Mouse (Mus musculus) embryo, embryonic 11.5 days (tissue): Measurements from ENCODE around the gene Muc5ac.
A peak's percentile ranks its signal among the peaks of the same experiment; 100 is the strongest.
"Not testable (repeated sequence)": the region's sequence is repeated elsewhere in the genome, so short reads cannot be mapped to it uniquely, and the experiment has no call there.

Experiments
- DNase-seq: peaks from one replicate; pipeline ENCODE4 v3.0.0-alpha.2; 2012; ENCODE audit warnings: low read depth, low spot score

Muc5ac gene

DNA sequence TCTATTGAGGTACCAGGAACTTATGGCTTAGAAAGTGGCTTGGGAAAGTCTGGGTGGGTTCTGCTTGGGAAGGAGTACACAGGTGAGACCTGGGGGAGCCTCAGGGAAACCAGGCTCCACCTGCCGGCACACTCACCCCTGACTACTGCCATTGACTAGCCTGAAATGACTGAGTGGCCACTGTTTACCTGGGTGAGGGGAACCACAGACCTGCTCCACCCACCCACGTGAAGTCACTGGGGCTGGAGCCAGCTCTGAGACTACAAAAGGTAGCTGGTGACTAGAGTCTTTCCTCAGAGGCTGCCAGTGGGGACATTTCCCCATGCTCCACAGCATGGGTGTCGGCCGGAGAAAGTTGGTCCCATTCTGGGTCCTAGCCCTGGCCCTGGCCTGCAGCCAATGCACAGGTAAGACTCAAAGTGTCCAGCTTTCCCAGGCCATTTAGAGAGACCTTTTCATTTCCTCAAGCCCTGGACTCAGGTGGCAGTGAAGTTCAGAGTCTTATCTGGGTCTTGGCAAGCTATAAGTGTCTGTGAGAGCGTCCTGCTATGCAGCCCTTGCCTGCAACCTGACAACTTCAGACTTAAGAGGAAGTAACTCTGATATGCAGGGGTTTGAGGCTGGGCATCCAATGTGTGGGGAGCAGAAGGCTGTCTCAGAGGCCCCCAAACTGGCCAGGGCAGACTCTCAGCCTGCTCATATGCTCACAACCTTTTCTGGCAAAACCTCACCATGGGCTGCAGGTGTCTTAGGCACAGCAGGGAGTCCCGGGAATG is at the start of gene Muc5ac:
Gene Muc5ac, plus strand, starts transcription at position 296 of the 776 bp plus-strand sequence.
- DNase-seq = no peak

DNA sequence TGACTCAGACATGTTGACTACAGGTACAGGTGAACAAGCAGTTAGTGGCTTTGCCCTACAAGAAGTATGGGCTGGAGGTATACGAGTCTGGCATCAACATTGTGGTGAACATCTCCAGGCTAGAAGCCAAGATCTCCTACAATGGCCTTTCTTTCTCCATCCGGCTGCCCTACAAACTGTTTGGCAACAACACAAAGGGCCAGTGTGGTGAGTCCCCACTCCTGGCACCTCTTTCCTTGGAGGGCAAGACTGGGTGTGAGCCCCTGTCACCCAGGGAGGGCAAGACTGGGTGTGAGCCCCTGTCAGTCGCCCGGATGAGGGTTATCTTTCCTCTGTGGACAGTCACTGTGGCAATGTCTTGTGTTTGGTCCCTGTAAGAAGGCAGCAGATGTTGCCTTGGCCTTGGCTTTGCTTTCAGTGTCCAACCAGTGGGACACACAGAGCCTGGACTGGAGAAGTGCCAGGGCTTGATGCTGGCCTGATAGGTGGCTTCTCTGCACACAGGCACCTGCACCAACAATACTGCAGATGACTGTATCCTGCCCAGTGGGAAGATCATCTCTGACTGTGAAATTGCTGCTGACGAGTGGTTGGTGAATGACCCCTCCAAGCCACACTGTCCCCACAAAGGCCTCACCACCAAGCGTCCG is 41.2 kb upstream of the Muc5ac start:
- DNase-seq = no peak

DNA sequence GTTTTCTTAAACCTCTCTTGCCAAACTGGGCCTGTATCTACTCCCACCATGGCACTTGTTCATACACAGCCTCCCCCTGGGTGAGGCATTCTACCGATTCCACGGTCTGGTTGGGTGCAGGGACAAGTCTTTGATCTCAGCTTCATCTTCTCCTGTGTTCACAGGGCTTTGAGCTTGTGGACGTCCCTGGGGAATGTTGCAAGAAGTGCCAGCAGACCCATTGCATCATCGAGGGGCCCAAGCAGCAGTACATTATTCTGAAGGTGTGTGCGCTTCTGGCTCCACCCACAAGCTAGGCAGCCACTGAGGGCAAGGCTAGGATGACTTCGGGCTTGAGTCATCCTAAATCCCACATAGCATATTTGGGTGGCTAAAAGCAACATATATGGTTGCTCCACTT is 36.3 kb upstream of the Muc5ac start:
- no peak for DNase-seq

DNA sequence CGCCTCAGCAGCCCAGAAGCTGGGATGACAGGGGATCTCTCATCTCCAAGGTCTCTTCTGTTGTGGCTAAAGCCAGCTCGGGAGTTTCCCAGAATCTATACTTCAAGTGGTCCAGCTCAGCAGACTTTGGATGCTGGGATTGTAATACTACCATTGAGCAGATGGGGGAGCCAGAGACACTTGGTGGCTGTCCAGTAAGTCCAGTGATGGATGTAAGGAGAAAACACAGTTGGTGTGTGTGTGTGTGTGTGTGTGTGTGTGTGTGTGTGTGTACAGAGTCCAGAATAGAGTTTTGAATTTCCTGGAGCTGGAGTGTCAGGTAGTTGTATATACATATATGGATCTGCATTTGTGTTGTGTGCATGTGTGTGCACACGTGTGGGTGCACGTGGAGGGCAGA is 32.9 kb upstream of the Muc5ac start:
- DNase-seq = peak; percentile 54

DNA sequence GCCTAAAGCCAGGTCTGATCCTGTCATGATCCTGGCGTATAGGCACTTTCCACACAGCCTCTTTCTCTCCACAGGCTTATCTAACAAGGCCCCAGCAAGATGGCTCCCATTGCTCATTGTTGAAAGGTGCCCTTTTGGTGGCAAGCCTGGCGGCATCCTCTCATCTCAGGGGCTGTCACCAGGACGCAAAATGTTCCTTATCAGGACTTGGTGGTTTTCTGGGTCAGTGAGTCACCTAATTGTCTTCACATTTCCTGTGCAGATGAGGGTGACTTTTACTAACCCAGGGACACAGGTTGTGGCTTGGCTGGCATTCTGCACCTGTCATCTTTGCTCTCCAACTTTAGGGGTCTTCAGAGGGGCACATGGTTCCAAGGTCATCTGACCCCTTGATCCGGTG is 30.5 kb upstream of the Muc5ac start:
- DNase-seq = no peak

DNA sequence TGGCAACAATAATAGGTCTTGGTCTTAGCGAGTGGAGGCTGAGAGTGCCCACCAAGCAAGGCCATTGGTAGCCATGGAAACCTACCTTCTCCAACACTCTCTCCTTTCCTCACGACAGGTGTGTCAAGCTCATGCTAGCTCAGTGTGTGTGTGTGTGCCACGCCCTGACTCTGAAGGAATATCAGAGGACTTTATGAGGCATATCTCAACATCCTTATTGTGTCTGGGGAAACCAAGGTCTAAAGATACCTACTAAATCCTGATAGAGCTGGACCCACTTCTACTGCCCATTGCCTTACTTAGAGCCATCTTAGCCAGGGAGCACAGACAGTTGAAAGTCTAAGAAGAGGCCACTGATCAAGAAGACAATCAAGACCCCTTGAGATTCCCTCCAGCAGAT is 18.3 kb upstream of the Muc5ac start:
- DNase-seq = no peak

DNA sequence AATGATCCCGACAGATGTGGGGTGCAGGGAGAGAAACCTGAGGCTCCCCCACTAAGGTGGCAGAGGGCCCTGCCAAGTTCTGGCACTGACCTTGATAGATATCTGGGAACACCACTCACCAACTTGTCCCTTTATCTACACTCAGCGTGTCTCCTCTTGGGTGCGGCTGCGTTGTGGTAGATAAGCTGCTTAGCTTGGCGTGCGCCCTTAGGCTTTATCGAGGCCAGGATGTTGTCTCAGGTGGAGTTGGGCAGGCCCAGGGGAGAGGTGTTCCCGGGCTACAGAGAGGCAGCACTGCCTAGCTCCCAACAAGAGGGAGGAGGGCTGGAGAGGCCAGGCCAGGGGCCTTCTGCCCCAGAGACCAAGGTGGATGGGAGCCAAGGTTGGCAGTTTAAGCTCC is 17.8 kb upstream of the Muc5ac start:
- DNase-seq = no peak

DNA sequence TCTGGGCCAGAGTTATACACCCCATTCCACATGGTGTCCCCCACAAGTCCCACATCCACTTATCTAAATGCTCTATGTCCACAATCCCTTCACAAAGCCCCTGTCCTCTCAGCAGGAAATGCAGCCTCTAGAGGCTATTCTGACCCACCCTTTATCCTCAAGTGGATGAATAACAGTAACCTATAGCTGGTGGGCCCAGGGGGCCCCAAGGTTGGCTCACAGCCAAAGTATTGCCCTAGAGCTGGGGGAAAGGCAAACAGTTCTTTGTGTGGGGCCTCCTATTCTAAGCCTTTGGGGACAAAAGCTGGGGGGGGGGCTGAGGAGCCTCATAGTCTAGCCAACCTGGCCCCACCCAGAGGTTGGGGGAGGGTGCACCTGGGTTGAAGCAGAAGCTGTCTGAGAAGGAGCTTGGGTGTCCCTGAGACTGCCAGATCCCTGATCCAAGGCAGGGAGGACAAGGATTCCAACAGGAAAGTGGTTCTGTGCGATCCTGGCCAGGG is 16.7 kb upstream of the Muc5ac start:
- no peak for DNase-seq

DNA sequence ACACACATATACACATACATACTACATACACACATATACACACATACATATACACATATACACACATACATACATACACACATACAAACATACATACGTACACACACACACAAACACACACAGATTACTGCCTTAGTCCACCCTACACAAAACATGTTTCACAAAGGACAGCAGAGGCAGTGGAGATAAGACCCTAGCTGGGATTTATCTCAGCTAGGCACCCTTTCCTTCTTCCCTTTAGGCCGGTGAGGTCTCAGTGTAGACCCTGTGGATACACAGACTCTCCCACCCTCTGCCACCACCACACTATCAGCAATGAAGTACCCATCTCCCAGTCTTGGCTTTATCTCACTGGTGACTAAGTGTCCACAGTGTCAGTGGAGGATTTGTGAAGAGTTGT is 13.9 kb upstream of the Muc5ac start:
- no peak for DNase-seq

DNA sequence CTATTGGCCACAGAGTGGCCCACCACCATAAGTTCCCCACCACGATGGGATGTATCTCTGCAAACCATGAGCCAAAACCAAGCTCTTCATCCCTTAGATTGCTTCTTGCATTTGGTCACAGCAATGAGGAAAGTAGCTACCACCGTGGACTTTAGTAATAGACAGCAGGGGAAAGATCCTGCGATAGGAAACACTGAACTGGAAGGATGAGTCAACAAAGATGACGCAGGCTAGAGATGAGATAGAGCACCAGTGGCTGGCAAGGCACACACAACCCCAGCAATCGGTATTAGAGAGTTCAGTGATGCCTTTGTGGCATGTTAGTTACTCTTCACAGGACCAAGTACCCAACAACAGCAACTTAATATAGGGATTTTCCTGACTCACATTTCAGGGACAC is 12.6 kb upstream of the Muc5ac start:
- no peak for DNase-seq

DNA sequence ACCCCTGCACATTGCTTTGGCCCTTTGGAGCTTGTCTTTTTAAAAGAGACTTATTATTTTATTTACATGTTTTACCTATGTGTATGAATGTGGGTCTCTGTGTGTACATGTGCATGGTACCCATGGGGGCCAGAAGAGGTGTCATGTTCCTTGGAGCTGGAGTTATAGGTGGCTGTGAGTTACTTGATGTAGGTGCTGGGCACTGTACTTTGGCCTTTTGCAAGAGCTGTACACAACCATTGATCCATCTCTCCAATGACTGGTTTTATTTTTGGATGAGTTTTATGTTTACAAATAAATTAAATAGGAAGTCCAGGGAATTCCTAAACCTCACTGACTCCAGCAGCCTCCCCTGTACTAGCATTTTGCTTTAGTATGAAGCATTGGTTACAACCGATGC is 5.5 kb downstream of the Muc5ac start:
- no peak for DNase-seq

DNA sequence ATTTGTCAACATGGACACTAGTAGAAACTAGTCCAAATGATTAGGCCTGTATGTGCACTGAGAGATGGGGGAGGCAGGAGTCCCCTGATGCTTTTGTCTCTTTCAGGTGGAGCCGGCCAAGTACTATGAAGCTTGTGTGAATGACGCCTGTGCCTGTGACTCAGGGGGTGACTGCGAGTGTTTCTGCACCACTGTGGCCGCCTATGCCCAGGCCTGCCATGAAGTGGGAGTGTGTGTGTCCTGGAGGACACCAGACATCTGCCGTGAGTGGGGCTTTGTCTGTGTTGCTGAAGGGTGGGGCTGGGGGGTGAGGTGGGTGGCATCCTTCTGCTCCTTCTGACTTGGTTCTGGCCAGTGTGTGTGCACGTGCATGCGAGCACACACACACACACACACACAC is 14.4 kb downstream of the Muc5ac start:
- no peak for DNase-seq

DNA sequence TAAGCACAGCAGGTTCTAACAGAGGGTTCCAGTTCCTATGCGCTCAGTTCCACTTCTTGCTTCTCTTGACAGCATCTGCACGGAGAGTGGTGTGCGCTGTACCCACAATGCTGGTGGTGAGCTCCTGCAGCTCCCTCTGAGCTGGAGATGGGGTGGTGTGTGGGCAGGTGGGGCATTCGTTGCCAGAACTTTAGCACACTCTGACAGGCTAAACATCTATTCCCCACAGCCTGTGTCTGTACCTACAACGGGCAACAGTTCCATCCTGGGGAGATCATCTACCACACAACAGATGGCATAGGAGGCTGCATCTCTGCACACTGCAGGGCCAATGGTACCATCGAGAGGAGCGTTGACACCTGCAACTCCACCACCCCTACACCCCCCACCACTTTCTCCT is 16.6 kb downstream of the Muc5ac start:
- no peak for DNase-seq

DNA sequence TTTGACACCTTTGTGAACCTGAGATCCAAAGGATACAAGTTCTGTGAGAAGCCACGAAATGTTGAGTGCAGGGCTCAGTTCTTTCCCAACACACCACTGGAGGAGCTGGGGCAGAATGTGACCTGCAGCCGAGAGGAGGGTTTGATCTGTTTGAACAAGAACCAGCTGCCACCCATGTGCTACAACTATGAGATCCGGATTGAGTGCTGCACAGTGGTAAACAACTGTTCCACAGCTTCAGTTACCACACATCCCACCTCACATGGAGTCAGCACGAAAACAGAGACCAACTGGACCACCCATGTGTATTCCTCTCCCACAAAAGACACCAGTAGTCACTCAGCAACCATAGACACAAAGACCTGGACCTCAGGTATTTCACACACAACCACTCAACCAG is 19.1 kb downstream of the Muc5ac start:
- not testable (repeated sequence) for DNase-seq

DNA sequence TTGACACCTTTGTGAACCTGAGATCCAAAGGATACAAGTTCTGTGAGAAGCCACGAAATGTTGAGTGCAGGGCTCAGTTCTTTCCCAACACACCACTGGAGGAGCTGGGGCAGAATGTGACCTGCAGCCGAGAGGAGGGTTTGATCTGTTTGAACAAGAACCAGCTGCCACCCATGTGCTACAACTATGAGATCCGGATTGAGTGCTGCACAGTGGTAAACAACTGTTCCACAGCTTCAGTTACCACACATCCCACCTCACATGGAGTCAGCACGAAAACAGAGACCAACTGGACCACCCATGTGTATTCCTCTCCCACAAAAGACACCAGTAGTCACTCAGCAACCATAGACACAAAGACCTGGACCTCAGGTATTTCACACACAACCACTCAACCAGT is 21.2 kb downstream of the Muc5ac start:
- not testable (repeated sequence) for DNase-seq

DNA sequence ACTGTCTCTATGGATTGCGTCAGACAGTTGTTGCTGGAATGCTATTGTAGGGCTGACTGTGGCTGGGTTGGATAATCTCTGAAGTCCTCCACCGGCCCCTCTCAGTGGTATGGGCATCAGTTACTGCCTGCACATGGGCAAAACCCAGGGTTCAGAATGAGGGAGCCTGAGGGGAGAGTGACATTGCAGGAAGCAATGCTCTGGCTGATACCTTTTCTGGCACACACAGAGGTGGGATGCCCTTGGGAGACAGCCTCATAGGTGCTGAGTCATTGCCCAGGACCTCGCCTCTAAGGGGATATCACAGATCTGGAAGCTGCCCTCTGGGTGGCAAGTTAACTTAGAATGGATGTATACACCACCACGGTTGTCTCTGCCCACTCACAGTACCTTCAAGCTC is 24.5 kb downstream of the Muc5ac start:
- no peak for DNase-seq

DNA sequence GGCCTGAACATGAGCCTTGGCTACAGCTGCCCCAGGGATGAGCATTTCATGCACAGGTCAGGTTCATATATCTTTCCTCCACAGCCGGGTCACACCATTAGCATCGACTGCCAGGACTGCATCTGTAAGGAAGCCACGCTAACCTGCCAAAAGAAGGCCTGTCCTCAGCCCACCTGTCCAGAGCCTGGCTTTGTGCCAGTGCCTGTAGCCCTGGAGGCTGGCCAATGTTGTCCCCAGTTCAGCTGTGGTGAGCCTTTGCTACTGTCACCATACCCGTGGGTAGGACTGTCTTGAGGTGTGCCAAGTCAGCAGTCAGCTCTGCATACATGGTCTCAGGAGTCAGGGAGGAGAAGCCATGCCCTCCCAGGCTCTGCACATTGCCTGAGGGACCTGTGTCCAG is 26.6 kb downstream of the Muc5ac start:
- no peak for DNase-seq

DNA sequence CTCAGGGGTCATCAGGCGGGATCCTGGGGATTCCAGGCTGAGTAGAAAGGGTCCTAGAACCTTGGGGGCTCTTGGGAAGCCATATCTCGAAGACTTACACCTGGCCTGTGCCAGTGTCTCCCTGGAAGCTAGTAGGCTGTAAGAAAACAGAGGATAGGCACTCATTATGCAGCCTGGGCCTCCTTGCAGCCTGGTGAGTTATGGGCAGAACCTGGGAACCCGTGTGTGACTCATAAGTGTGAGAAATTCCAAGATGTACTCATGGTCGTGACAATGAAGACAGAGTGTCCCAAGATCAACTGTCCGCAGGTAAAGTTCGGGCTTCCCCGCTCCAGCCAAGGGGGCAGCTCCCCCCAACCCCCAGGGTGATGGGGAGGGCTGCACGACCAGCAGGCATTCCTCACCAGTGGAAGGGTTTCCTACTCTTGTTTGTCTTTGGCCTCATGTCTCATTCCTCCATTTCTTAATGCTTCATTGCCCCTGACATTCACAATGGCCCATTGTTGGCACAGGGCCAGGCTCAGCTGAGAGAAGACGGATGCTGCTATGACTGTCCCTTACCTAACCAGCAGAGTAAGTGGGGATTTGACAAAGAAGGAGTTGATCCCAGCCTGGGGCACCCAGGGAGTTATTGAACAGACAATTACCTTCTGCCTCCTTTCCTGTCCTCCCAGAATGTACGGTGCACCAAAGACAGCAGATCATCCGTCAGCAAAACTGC is 28.7 kb downstream of the Muc5ac start:
- peak; percentile 16 for DNase-seq

DNA sequence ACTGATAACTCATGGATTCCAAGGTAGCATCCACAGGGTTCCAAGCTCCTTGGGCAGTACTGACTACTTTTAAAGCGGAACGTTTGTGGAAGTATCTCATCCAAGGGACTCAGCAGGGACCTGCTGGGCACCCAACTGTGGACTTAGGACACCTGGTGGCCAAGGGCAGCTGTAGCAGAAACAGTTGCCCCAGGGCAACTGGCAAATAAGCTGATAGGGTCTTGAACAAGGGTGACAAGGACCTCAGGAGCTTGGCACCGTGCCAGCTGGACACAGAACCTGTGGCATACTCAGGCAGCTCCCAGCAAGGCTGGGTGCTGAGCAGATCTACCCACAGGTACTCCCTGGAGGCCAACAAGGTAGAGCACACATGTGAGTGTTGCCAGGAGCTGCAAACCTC is 29.5 kb downstream of the Muc5ac start:
- DNase-seq = no peak

DNA sequence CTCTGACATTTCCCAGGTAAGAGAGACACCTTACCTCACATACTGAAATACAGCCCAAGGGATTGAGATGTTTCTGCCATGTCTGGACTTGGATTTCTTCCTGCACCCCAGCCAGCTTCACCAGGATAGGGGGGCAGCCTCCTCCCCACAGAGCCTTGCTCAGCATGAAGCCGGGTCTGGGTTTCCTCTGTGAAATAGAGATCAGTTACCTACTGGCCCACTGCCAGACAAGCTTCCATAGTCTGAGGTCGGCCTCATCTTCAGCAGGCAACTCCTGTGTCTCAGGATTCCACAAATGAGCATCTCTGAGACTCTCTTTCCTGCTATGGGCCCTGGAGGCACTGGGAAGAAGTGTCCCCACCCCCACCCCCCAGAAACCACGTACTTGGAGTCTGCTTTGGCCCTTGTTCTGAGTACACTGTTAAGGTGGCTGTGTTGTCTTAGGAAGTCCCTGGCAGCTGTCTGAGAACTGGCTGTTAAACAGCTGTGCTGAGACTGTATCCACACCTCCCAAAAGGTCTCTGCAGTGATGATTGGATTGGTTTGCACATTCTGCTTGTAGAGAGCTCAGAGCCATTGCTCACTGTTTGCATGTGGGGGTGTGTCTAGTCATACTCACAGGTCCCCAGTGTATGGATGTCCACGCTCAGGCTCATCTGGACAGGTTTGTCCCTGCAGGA is 34.0 kb downstream of the Muc5ac start:
- DNase-seq = no peak

DNA sequence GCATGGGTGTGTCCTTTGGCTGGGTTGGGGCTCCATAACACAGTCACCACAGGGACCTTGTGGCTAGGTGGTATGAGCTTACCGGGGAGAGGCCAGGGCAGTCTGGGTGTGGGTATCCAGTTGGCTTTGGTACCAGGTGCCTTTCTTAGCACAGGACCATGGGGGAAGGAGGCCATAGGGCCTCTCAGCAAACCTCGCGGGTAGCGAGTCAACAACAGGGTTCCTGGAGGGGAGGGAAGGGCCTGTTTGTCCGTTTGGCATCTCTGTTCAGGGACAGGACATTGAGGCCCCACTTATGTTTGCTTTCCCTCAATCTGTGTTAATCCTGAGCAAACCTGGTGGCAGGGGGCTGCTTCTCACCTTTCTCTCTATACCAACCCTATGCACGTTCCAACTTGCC is 34.9 kb downstream of the Muc5ac start:
- DNase-seq = no peak

DNA sequence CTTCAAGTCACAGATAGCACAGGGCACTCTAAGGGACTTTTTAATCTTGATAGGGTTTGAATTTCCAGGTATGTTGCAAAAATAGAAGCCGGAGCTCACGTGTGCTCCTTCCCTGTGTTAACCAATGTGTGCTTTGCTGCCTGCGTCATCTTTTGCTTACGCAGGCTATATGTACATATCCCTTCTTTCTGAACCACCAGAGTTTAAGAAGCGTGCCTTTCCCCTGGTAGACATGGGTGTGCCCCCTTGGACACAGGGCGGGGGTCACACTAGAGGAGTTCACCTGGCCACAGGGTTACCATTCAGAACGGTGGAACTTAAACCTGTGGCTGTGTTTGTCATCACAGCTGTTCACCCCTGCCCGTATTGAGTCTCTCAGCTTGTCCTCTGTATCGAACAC is 35.6 kb downstream of the Muc5ac start:
- no peak for DNase-seq
